ENCODE assay signal across 8 mouse cellular contexts in genomic region chr7:89370917-89371316, GRCm38 (mm10). TPM values are rescaled to one million over a fixed set of nuclear protein-coding genes. Genes with fewer than 3 reads are reported as not detected.
A peak's percentile ranks its signal among the peaks of the same experiment; 100 is the strongest.
DNase-seq lines count a peak whose midpoint lies in the region; ATAC-seq and TF ChIP-seq lines count a peak whose summit lies in the region.

No protein-coding gene starts in this region.

- H3K9ac ChIP-seq in kidney, embryonic 14.5 days (ENCODE audit: low read depth, low read length) = no peak overlapping the region
- H3K9ac ChIP-seq in CH12.LX (ENCODE audit: insufficient read depth, low read depth) = no peak overlapping the region

- WGBS in kidney, embryonic 14.5 days = 33% methylated on average over 1 of the region's 1 CpGs

- H3K4me1 ChIP-seq in kidney, embryonic 14.5 days (ENCODE audit: control insufficient read depth, insufficient read depth, low read length) = 0 out of 2 replicates have a peak, but pooled peaks cover 6% of the 10 kb centered on the region
- peaks cover 0 to 5% of the 10 kb centered on the region in 2 experiments; a peak in 1 of 4 replicates for H3K4me1 ChIP-seq in CH12.LX (ENCODE audit: control insufficient read depth in 1 of 2, insufficient read depth in 2 of 2)

- in situ Hi-C loops in CH12.LX (cut with MboI; ENCODE audit: low pct_ligation_motif_present, low pct_unique_long_range_greater_than_20kb, low sequenced_read_pairs) = no loop called here

- H3K9me3 ChIP-seq in kidney, embryonic 14.5 days (ENCODE audit: control insufficient read depth, low read length) = no peaks in the 10 kb centered on the region
- no peaks in the 10 kb centered on the region for H3K9me3 ChIP-seq in CH12.LX (replicated peaks; ENCODE audit: low read length)

- DNase-seq in kidney, adult 11 months = peak; percentile 46
- DNase-seq in CH12.LX (ENCODE audit: extremely low read depth) = peak; percentile 56
- peak; percentile 64 for DNase-seq in brain, adult 2 months (ENCODE audit: low read depth, low spot score)
- DNase-seq in heart, postnatal 4 days = peak; percentile 65
- peak; percentile 15 to 22 for DNase-seq in left cerebral cortex, postnatal 14 days (ENCODE audit: low spot score in 2 of 2)
- peak; percentile 24 to 56 for DNase-seq in spleen, postnatal 4 days (ENCODE audit: low spot score in 2 of 2)
- DNase-seq in neural tube, embryonic 10.5 days (ENCODE audit: extremely low spot score, low spot score) = no peak

- no peaks in the 10 kb centered on the region for H3K36me3 ChIP-seq in kidney, embryonic 14.5 days (ENCODE audit: control insufficient read depth, insufficient read depth, low read length)
- H3K36me3 ChIP-seq in CH12.LX (replicated peaks in 1 of 2; ENCODE audit: control insufficient read depth in 1 of 2, insufficient read depth in 1 of 2, low read length in 1 of 2) = no peaks in the 10 kb centered on the region

- peak in 1 of 2 experiments; percentile 72; a peak in 2 of 4 replicates for TF ChIP-seq CTCF in CH12.LX (conservative IDR thresholded peaks at IDR 0.05 in 1 of 2, IDR thresholded peaks at IDR 0.05 in 1 of 2; ENCODE audit: low read depth in 2 of 2, low read length in 2 of 2)

- dilution Hi-C loops in CH12.LX (cut with MboI; ENCODE audit: extremely low pct_ligation_motif_present, extremely low pct_unique_long_range_greater_than_20kb, low sequenced_read_pairs) = no loop called here

- intact Hi-C loops in left cerebral cortex, postnatal 14 days (cut with DNase I) = no loop called here

- no peaks in the 10 kb centered on the region for H3K79me2 ChIP-seq in CH12.LX (replicated peaks; ENCODE audit: control insufficient read depth, extremely low read depth, insufficient read depth, poor library complexity, severe bottlenecking)

- no peak for TF ChIP-seq POLR2A in CH12.LX (IDR thresholded peaks at IDR 0.05; ENCODE audit: low read depth, low read length)

- no peak overlapping the region for H3K4me2 ChIP-seq in kidney, embryonic 14.5 days (replicated peaks; ENCODE audit: low read depth, low read length)
- H3K4me2 ChIP-seq in CH12.LX (ENCODE audit: insufficient read depth, low read depth, poor library complexity, severe bottlenecking) = no peak overlapping the region

- no peak overlapping the region for H3K27ac ChIP-seq in kidney, embryonic 14.5 days (ENCODE audit: low read depth, low read length)
- no peak overlapping the region for H3K27ac ChIP-seq in CH12.LX (ENCODE audit: insufficient read depth, low read depth)

- no peak overlapping the region for H3K4me3 ChIP-seq in kidney, embryonic 14.5 days (ENCODE audit: low read length)
- H3K4me3 ChIP-seq in CH12.LX (replicated peaks in 1 of 3; ENCODE audit: low read depth in 2 of 3, low read length in 2 of 3, poor library complexity in 1 of 3) = no peak overlapping the region

- H3K27me3 ChIP-seq in kidney, embryonic 14.5 days (ENCODE audit: control insufficient read depth, insufficient read depth, low read length) = no peaks in the 10 kb centered on the region
- no peaks in the 10 kb centered on the region for H3K27me3 ChIP-seq in CH12.LX (replicated peaks)

- TF ChIP-seq EP300 in CH12.LX (IDR thresholded peaks at IDR 0.05; ENCODE audit: low read length) = no peak

- peak; percentile 85 for TF ChIP-seq RAD21 in CH12.LX (IDR thresholded peaks at IDR 0.05; ENCODE audit: low read depth, low read length)

- ATAC-seq in kidney, embryonic 14.5 days (ENCODE audit: low FRiP score, low TSS enrichment) = no peak

TF ChIP-seq in CH12.LX, 34 proteins besides CTCF, POLR2A, EP300 and RAD21:
- TF ChIP-seq JUN (IDR thresholded peaks at IDR 0.05; ENCODE audit: insufficient read depth, low read depth, low read length) = no peak
- no peak for TF ChIP-seq RCOR1 (conservative IDR thresholded peaks at IDR 0.05; ENCODE audit: low read depth, low read length)
- TF ChIP-seq SIN3A (IDR thresholded peaks at IDR 0.05; ENCODE audit: low read length) = no peak
- TF ChIP-seq ELF1 (IDR thresholded peaks at IDR 0.05; ENCODE audit: low read depth, low read length) = peak; percentile 54
- peak; percentile 70 for TF ChIP-seq ZC3H11A (IDR thresholded peaks at IDR 0.05; ENCODE audit: low read depth, low read length)
- no peak for TF ChIP-seq CHD1 (IDR thresholded peaks at IDR 0.05; ENCODE audit: low read depth, low read length)
- TF ChIP-seq CHD2 (IDR thresholded peaks at IDR 0.05; ENCODE audit: low read length) = no peak
- no peak for TF ChIP-seq E2F4 (IDR thresholded peaks at IDR 0.05; ENCODE audit: insufficient replicate concordance, low read depth, low read length)
- no peak for TF ChIP-seq MAFK (IDR thresholded peaks at IDR 0.05; ENCODE audit: insufficient replicate concordance, low read length)
- peak; percentile 83 for TF ChIP-seq SMC3 (IDR thresholded peaks at IDR 0.05; ENCODE audit: low read depth, low read length)
- no peak for TF ChIP-seq NELFE (IDR thresholded peaks at IDR 0.05; ENCODE audit: low read depth, low read length)
- no peak for TF ChIP-seq IRF4 (IDR thresholded peaks at IDR 0.05; ENCODE audit: low read depth, low read length)

RNA-seq across cellular contexts. Expression of gene Tmem135, which starts 33.1 kb away (rescaled TPM):
- 19.2 and 31.9 TPM in 2 replicates for polyA plus RNA-seq in kidney, embryonic 14.5 days (2014; fragmentation: Nextera tagmentation; extraction: Ambion mirVana)
- total RNA-seq in CH12.LX (2012; rRNA removed) = 17.6 and 18.0 TPM in 2 replicates
- 31.0 and 33.6 TPM in 2 replicates for total RNA-seq in CH12.LX (2014; rRNA removed)
- 28.6 and 30.0 TPM in 2 replicates for polyA plus RNA-seq in CH12.LX (2012; ENCODE audit: insufficient read length, low read depth)
- total RNA-seq in heart, postnatal 4 days (2021) = 10 to 100 TPM; 35.9 to 43.6 TPM
- total RNA-seq in left cerebral cortex, postnatal 14 days (2021) = 10 to 100 TPM; 62.6 to 69.4 TPM

RNA-seq across cellular contexts. Expression of gene Fzd4, which starts 33.2 kb away (rescaled TPM):
- 19.9 and 42.0 TPM in 2 replicates for polyA plus RNA-seq in kidney, embryonic 14.5 days (2014; fragmentation: Nextera tagmentation; extraction: Ambion mirVana)
- total RNA-seq in CH12.LX (2012; rRNA removed) (0.04 and 0.08 TPM in 2 replicates), CH12.LX (2014; rRNA removed) (0.04 TPM in 1 of 2 replicates, not detected in the other)
- 0.10 and 0.13 TPM in 2 replicates for polyA plus RNA-seq in CH12.LX (2012; ENCODE audit: insufficient read length, low read depth)
- total RNA-seq in heart, postnatal 4 days (2021) = 10 to 100 TPM; 43.2 TPM
- total RNA-seq in left cerebral cortex, postnatal 14 days (2021) = 10 to 100 TPM in 1 of 2 experiments, 1 to 10 TPM in 1; 6.4 to 10.2 TPM

Comparison
In these comparisons a context has a peak if more than half of its experiments do, and no peak if none do; other contexts are left out.
1. RNA of gene Fzd4, which starts 33.2 kb away (total RNA-seq): 43.2 TPM in heart, postnatal 4 days and 6.4 to 10.2 TPM in left cerebral cortex, postnatal 14 days; 0.04 to 0.08 TPM in CH12.LX; every median in the first group is over 4 times any median in the second.